Mouse (Mus musculus) testis, adult 2 months (tissue): ENCODE measurements around the gene Arhgap19. TPM values are rescaled to one million over a fixed set of nuclear protein-coding genes. Genes with fewer than 3 reads are reported as not detected.

Experiments used
- H3K27ac ChIP-seq: fragments of 200-500 bp; 2 replicates; pipeline ENCODE4 v1.5.1; 2012; ENCODE audit warnings: low read depth, low read length; ENCODE audit not compliant: control insufficient read depth, insufficient read depth
- H3K27me3 ChIP-seq: fragments of 200-500 bp; 2 replicates; pipeline ENCODE4 v1.6.1; 2012; ENCODE audit warnings: mild to moderate bottlenecking, low read length, moderate library complexity; ENCODE audit not compliant: control insufficient read depth, insufficient read depth
- H3K36me3 ChIP-seq: fragments of 200-500 bp; 2 replicates; pipeline ENCODE4 v1.6.1; 2012; ENCODE audit warnings: mild to moderate bottlenecking, low read length; ENCODE audit not compliant: control insufficient read depth, insufficient read depth
- H3K4me1 ChIP-seq: fragments of 200-500 bp; 2 replicates; pipeline ENCODE4 v1.6.1; 2012; ENCODE audit warnings: low read length; ENCODE audit not compliant: control insufficient read depth, insufficient read depth
- H3K4me3 ChIP-seq: fragments of 200-500 bp; 2 replicates; pipeline ENCODE4 v1.5.1; 2012; ENCODE audit warnings: low read depth, mild to moderate bottlenecking, low read length, moderate library complexity, mixed read lengths; ENCODE audit not compliant: control insufficient read depth
- CTCF ChIP-seq: fragments of 200-500 bp; IDR thresholded peaks from 2 replicates; pipeline ENCODE4 v1.5.1; 2012; ENCODE audit warnings: low read depth, mild to moderate bottlenecking, inconsistent platforms, low read length, moderate library complexity; ENCODE audit not compliant: control insufficient read depth, insufficient read depth, insufficient replicate concordance
- POLR2A ChIP-seq: fragments of 200-500 bp; IDR thresholded peaks from 2 replicates; pipeline ENCODE4 v1.6.1; 2012; ENCODE audit warnings: low read depth, mild to moderate bottlenecking, inconsistent platforms, low read length, moderate library complexity; ENCODE audit not compliant: control insufficient read depth
- polyA plus RNA-seq: library from polyadenylated mRNA; depleted of rRNA; stranded (reverse); fragments of >200 nt; gene quantifications from 2 replicates; pipeline ENCODE4 v1.2.3, GENCODE M21; 2012

Gene Arhgap19
- polyA plus RNA-seq, 1 experiment, result 39.1 TPM

DNA sequence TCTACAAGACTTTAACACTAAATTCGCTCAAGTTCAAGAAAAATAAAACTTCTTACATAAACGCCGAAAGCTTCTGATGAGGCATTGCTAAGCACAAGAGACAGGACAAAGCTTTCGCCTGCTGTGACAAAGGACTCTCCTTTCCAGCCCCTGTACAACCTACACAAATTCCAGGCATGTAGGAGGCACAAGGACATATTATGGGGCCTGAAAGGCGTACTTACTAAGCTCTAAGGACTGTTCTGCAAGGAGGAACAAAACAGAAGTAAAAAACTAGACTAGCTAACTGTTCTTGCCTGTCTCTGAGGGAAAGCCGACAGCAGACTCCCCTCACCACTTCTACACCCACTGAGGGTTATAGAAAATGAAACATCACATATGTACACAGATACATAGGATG is 6.9 kb downstream of the Arhgap19 start:
- Histone ChIP-seq H3K4me3 (no peak overlapping the region), H3K4me1 (peaks cover 3% of the 10 kb centered on the region), H3K36me3 (no peaks in the 10 kb centered on the region; the same call in 1 of the 2 replicates), H3K27ac (no peak overlapping the region), H3K27me3 (no peaks in the 10 kb centered on the region)
- no peak for TF ChIP-seq CTCF
- TF ChIP-seq POLR2A, result no peak

GRCm38 (mm10) chr19:41794017-41794416 is 7.8 kb downstream of the Arhgap19 start:
- Histone ChIP-seq H3K27ac (no peak overlapping the region), H3K36me3 (no peaks in the 10 kb centered on the region; the same call in 1 of the 2 replicates), H3K4me1 (peaks cover 3% of the 10 kb centered on the region), H3K27me3 (no peaks in the 10 kb centered on the region), H3K4me3 (no peak overlapping the region)
- TF ChIP-seq CTCF, result no peak
- TF ChIP-seq POLR2A, result no peak

- Histone ChIP-seq H3K27ac (no peak overlapping the region), H3K36me3 (no peaks in the 10 kb centered on the region; the same call in 1 of the 2 replicates), H3K4me1 (peaks cover 3% of the 10 kb centered on the region), H3K4me3 (no peak overlapping the region), H3K27me3 (no peaks in the 10 kb centered on the region)
- no peak for TF ChIP-seq CTCF
- TF ChIP-seq POLR2A, result no peak
Observed at GRCm38 (mm10) chr19:41792934-41793486, 8.8 kb downstream of the Arhgap19 start.

GRCm38 (mm10) chr19:41791384-41791783 is 10.5 kb downstream of the Arhgap19 start:
- H3K4me1 ChIP-seq, result no peaks in the 10 kb centered on the region
- H3K27me3 ChIP-seq, result no peaks in the 10 kb centered on the region
- no peak overlapping the region for H3K27ac ChIP-seq
- H3K36me3 ChIP-seq, result peaks cover 2% of the 10 kb centered on the region; the same call in 1 of the 2 replicates
- no peak for TF ChIP-seq CTCF
- TF ChIP-seq POLR2A, result no peak
- H3K4me3 ChIP-seq, result no peak overlapping the region

DNA sequence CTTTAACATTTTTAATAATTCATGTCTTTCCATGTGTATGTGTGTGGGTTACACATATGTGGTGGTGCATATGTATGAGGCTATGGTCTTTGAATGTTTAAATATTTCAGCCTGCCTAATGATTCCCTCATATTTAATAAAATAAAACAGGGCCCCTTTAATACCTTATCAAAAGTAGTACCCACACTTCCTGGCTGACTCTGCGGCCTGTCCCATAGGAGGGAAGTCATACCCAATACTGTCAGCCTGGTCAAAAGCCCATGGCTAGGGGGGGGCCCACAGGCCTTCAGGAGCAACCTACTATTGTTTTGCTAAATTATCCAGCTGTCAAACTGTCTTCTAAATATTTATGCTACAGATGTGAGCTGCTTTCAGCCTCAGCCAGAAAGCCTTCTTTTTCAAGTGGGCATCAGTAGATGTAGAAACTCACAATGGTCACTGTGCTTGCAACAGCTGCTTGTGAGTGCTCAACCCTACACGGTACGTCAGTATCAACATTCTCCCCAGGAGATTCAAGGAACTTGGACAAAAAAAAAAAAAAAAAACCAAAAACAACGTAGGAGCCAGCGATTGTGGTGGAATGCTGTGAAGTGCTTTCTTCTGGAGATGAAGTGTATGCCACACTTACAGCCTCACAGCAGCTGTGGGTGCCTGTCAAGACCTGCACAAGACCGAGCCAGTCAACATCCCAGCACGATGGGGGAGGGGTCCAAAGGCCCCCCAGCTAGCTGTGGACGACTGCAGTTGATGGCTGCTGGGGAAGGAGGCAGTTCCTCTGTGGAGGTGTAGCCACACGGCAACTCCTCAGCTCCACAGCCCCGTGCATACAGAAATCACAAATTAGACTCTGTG is 12.5 kb downstream of the Arhgap19 start:
- Histone ChIP-seq H3K4me3 (no peak overlapping the region), H3K27ac (no peak overlapping the region), H3K27me3 (no peaks in the 10 kb centered on the region), H3K36me3 (peaks cover 3% of the 10 kb centered on the region), H3K4me1 (no peaks in the 10 kb centered on the region)
- no peak for TF ChIP-seq POLR2A
- TF ChIP-seq CTCF, result no peak

DNA sequence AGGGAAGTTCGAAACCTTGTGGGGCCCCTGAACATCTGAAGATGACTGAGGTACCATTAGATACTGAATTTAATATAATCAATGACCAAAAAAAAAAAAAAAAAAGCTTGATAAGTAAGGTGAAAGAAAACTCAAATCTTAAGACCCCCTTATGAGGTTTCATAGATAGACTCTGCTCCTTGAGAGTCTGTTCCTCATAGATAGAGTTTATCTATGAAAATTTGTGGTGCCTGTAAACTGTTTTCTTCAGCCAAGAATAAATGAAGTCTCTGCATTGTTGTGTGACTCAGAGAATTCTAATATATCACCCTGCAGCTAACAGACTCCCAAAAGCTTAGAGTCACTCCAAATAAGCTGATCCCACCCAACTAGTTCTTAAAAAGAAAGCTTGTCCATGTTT is 15.0 kb downstream of the Arhgap19 start:
- Histone ChIP-seq H3K4me3 (no peak overlapping the region), H3K27me3 (no peaks in the 10 kb centered on the region), H3K27ac (no peak overlapping the region), H3K4me1 (no peaks in the 10 kb centered on the region), H3K36me3 (peaks cover 3% of the 10 kb centered on the region)
- TF ChIP-seq CTCF (no peak), POLR2A (no peak)

DNA sequence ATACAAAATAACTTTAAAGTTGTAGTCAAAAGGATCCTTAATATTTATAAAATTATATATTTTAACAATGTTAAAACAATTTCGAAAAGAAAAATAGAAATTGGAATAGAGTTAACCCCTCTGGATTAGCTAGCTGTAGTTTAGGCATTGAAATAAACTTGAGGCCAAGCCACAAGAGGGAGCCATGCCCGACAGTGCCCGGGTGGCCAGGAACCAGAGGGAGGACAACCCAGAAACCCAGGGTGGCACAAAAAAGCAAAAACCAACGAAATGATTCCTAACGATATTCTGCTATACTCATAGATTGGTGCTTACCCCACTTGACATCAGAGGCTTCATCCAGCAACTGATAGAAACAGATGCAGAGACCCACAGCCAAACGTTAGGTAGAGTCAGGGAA is 24.3 kb downstream of the Arhgap19 start:
- peaks cover 3% of the 10 kb centered on the region for H3K36me3 ChIP-seq
- no peak overlapping the region for H3K4me3 ChIP-seq
- H3K27ac ChIP-seq, result no peak overlapping the region
- H3K4me1 ChIP-seq, result no peaks in the 10 kb centered on the region
- peak; percentile 10; the same call in 1 of the 2 replicates for TF ChIP-seq CTCF
- no peak for TF ChIP-seq POLR2A
- no peaks in the 10 kb centered on the region for H3K27me3 ChIP-seq
